Mouse (Mus musculus): ENCODE data around the gene Eef1akmt3. TPM values are rescaled to one million over a fixed set of nuclear protein-coding genes. Genes with fewer than 3 reads are reported as not detected.
A peak's percentile ranks its signal among the peaks of the same experiment; 100 is the strongest.

Eef1akmt3 gene
- total RNA-seq, 2 experiments from 2014 or later = 0.26 to 0.27 TPM

GRCm38 (mm10) chr10:127055406-127055805 lies 14.1 kb upstream of the Eef1akmt3 start:
- DNase-seq (ENCODE audit: low spot score in 2 of 2) = no peak

GRCm38 (mm10) chr10:127054646-127055045 lies 13.3 kb upstream of the Eef1akmt3 start:
- no peak for DNase-seq (ENCODE audit: low spot score in 2 of 2)

GRCm38 (mm10) chr10:127050119-127050474 lies 8.8 kb upstream of the Eef1akmt3 start:
- DNase-seq (ENCODE audit: low spot score in 2 of 2) = no peak

GRCm38 (mm10) chr10:127049395-127050118 lies 8.2 kb upstream of the Eef1akmt3 start:
- DNase-seq (ENCODE audit: low spot score in 2 of 2) = no peak

- no peak for DNase-seq (ENCODE audit: low spot score in 2 of 2)
Measured at GRCm38 (mm10) chr10:127048608-127049394, 7.5 kb upstream of the Eef1akmt3 start.

GRCm38 (mm10) chr10:127047954-127048353 lies 6.6 kb upstream of the Eef1akmt3 start, which contains the start of gene Cyp27b1:
TSS of gene Cyp27b1 (plus strand) at chr10:127048250.
- DNase-seq (ENCODE audit: low spot score in 2 of 2) = no peak

- no peak for DNase-seq (ENCODE audit: low spot score in 2 of 2)
Measured at GRCm38 (mm10) chr10:127043187-127043586, 1.9 kb upstream of the Eef1akmt3 start.

GRCm38 (mm10) chr10:127042468-127043115 lies 1.3 kb upstream of the Eef1akmt3 start:
- no peak for DNase-seq (ENCODE audit: low spot score in 2 of 2)

- peak; percentile 87 to 91 for DNase-seq (ENCODE audit: low spot score in 2 of 2)
Measured at GRCm38 (mm10) chr10:127041774-127042338, 543 bp upstream of the Eef1akmt3 start.

- no peak for DNase-seq (ENCODE audit: low spot score in 2 of 2)
Measured at GRCm38 (mm10) chr10:127040569-127041214, 621 bp downstream of the Eef1akmt3 start.

GRCm38 (mm10) chr10:127037641-127038040 lies 3.7 kb downstream of the Eef1akmt3 start:
- DNase-seq (ENCODE audit: low spot score in 2 of 2) = no peak

GRCm38 (mm10) chr10:127036273-127036672 lies 5.0 kb downstream of the Eef1akmt3 start:
- no peak for DNase-seq (ENCODE audit: low spot score in 2 of 2)

- DNase-seq (ENCODE audit: low spot score in 2 of 2) = no peak
Measured at GRCm38 (mm10) chr10:127033301-127033741, 8.0 kb downstream of the Eef1akmt3 start.

- peak; percentile 94 to 98 for DNase-seq (ENCODE audit: low spot score in 2 of 2)
Measured at GRCm38 (mm10) chr10:127030336-127031296, 10.7 kb downstream of the Eef1akmt3 start, which contains the start of gene Tsfm. TSS of gene Tsfm (minus strand) at chr10:127030840.

- no peak for DNase-seq (ENCODE audit: low spot score in 2 of 2)
Measured at GRCm38 (mm10) chr10:127018422-127018821, 22.9 kb downstream of the Eef1akmt3 start.

- DNase-seq (ENCODE audit: low spot score in 2 of 2) = no peak
Measured at GRCm38 (mm10) chr10:127017071-127017470, 24.2 kb downstream of the Eef1akmt3 start.

- DNase-seq (ENCODE audit: low spot score in 2 of 2) = no peak
Measured at GRCm38 (mm10) chr10:127016488-127016887, 24.8 kb downstream of the Eef1akmt3 start.

GRCm38 (mm10) chr10:127003806-127004205 lies 37.5 kb downstream of the Eef1akmt3 start:
- no peak for DNase-seq (ENCODE audit: low spot score in 2 of 2)

GRCm38 (mm10) chr10:127003334-127003733 lies 38.0 kb downstream of the Eef1akmt3 start:
- DNase-seq (ENCODE audit: low spot score in 2 of 2) = peak; percentile 46 to 56

- no peak for DNase-seq (ENCODE audit: low spot score in 2 of 2)
Measured at GRCm38 (mm10) chr10:127002765-127003164, 38.5 kb downstream of the Eef1akmt3 start.

All from adrenal gland, adult 18-20 months (tissue).